Comparison of ENCODE assay signal across 8 mouse cellular contexts in the genomic region with DNA sequence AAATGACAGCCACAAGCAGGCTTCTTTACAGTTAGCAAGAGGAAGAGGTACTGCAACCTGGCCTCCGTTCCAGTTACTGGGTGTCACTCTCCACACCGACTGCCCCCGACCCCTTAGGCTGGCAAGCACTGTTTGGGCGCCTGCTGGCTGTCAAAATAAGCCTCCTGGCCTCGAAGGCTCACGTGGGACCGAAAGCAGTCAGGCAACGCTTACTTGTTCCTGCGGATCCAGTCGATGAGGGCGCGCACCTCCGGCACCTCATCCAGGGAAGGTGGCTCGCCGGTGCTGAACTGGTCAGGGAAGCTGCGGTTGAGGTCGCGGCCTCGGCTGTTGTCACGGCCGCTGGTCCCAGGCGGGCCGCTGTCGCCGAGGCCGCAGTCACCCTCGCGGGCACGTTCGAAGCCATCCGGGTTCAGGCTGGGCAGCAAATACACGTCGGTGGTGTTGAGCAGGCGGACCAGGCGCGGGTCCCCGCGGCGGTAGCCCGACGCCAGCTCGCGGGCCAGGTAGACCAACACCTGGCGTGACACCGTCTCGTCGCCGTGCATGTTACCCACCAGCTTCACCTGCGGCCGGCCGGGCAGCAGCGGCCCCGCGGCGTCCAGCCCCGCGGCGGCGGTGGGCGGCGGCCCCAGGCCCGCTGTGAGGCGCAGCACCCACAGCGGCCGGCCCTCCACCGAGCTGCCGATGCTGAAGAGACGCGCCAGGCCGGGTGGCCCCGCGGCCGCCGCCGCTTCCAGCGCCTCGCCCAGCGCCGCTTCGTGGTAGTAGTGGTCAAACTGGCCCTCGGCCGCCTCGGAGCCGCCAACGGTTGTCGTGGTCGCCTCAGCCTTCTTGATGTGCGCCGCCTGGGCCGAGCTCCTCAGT. TPM values are rescaled to one million over a fixed set of nuclear protein-coding genes. Genes with fewer than 3 reads are reported as not detected.
A peak's percentile ranks its signal among the peaks of the same experiment; 100 is the strongest.
DNase-seq lines count a peak whose midpoint lies in the region; ATAC-seq lines count a peak whose summit lies in the region.

No protein-coding gene starts in this region.

- peak; percentile 70 for ATAC-seq in kidney, embryonic 15.5 days (replicated peaks; ENCODE audit: low FRiP score)

- peak overlapping the region; percentile 98 for H3K4me3 ChIP-seq in heart, embryonic 10.5 days
- peak overlapping the region; percentile 67 for H3K4me3 ChIP-seq in kidney, embryonic 15.5 days (replicated peaks)

- no peaks in the 10 kb centered on the region for H3K36me3 ChIP-seq in heart, embryonic 10.5 days
- no peaks in the 10 kb centered on the region for H3K36me3 ChIP-seq in kidney, embryonic 15.5 days

- WGBS in heart, embryonic 10.5 days = under 1% methylated on average over 81 of the region's 90 CpGs
- under 1% methylated on average over 90 of the region's 90 CpGs for WGBS in kidney, embryonic 15.5 days

- H3K27ac ChIP-seq in heart, embryonic 10.5 days = peak overlapping the region; percentile 94
- peak overlapping the region; percentile 93 for H3K27ac ChIP-seq in kidney, embryonic 15.5 days

- H3K27me3 ChIP-seq in heart, embryonic 10.5 days (ENCODE audit: insufficient read depth, poor library complexity, severe bottlenecking) = no peaks in the 10 kb centered on the region
- H3K27me3 ChIP-seq in kidney, embryonic 15.5 days = no peaks in the 10 kb centered on the region

- peaks cover 46% of the 10 kb centered on the region for H3K4me1 ChIP-seq in heart, embryonic 10.5 days
- peaks cover 52% of the 10 kb centered on the region for H3K4me1 ChIP-seq in kidney, embryonic 15.5 days

- DNase-seq in urinary bladder, adult 18-20 months (ENCODE audit: low spot score in 2 of 2) = peak; percentile 12 to 56
- DNase-seq in urinary bladder, postnatal 36 days (ENCODE audit: low spot score in 2 of 2) = no peak
- DNase-seq in cerebellum, postnatal 25 days = peak; percentile 65 to 66
- peak; percentile 83 for DNase-seq in heart, embryonic 10.5 days (ENCODE audit: low spot score)
- peak; percentile 32 for DNase-seq in lung, postnatal 36 days
- DNase-seq in right cerebral cortex, postnatal 4 days = peak; percentile 23
- no peak for DNase-seq in left cerebral cortex, adult 8-10 months (ENCODE audit: low spot score in 2 of 2)

- H3K4me2 ChIP-seq in kidney, embryonic 15.5 days = peak overlapping the region; percentile 96

- no peaks in the 10 kb centered on the region for H3K9me3 ChIP-seq in heart, embryonic 10.5 days
- H3K9me3 ChIP-seq in kidney, embryonic 15.5 days (replicated peaks) = no peaks in the 10 kb centered on the region

- H3K9ac ChIP-seq in kidney, embryonic 15.5 days = peak overlapping the region; percentile 92

RNA-seq across cellular contexts. Expression of a gene that starts 0.6 kb away (rescaled TPM):
- polyA plus RNA-seq in heart, embryonic 10.5 days (2016; fragmentation: Nextera tagmentation; extraction: Ambion mirVana) = 11.6 and 14.1 TPM in 2 replicates
- 16.8 and 17.5 TPM in 2 replicates for polyA plus RNA-seq in kidney, embryonic 15.5 days (2015; fragmentation: Nextera tagmentation; extraction: Ambion mirVana)
- 10 to 100 TPM; 53.6 to 58.6 (median 54.1) TPM for total RNA-seq in left cerebral cortex, adult 8-10 months (2022)

RNA-seq across cellular contexts. Expression of a gene that starts 55.7 kb away (rescaled TPM):
- 0.40 TPM in 1 of 2 replicates, not detected in the other for polyA plus RNA-seq in heart, embryonic 10.5 days (2016; fragmentation: Nextera tagmentation; extraction: Ambion mirVana)
- polyA plus RNA-seq in kidney, embryonic 15.5 days (2015; fragmentation: Nextera tagmentation; extraction: Ambion mirVana) = 1.7 and 2.8 TPM in 2 replicates
- not detected for total RNA-seq in left cerebral cortex, adult 8-10 months (2022)

Comparison
In these comparisons a context has a peak if more than half of its experiments do, and no peak if none do; other contexts are left out.
1. DNase-seq: peak in urinary bladder, adult 18-20 months (2 of 2), cerebellum, postnatal 25 days (2 of 2), heart, embryonic 10.5 days (single experiment), lung, postnatal 36 days (single experiment) and right cerebral cortex, postnatal 4 days (single experiment); none in urinary bladder, postnatal 36 days (0 of 2) and left cerebral cortex, adult 8-10 months (0 of 2).